Mouse (Mus musculus) kidney, adult 2 months (tissue): ENCODE data around the gene Glrx.

ENCODE experiments used
- CTCF ChIP-seq: fragments of 200-500 bp; conservative IDR thresholded peaks from 2 replicates; pipeline ENCODE4 v1.5.1; 2011; ENCODE audit warnings: low read depth, mild to moderate bottlenecking, control low read depth, low read length, moderate library complexity, mixed read lengths; ENCODE audit not compliant: insufficient read depth, insufficient read length
- POLR2A ChIP-seq: fragments of 200-500 bp; IDR thresholded peaks from one replicate; pipeline ENCODE4 v1.6.1; 2011; ENCODE audit warnings: low read depth, low read length, control low read depth

DNA sequence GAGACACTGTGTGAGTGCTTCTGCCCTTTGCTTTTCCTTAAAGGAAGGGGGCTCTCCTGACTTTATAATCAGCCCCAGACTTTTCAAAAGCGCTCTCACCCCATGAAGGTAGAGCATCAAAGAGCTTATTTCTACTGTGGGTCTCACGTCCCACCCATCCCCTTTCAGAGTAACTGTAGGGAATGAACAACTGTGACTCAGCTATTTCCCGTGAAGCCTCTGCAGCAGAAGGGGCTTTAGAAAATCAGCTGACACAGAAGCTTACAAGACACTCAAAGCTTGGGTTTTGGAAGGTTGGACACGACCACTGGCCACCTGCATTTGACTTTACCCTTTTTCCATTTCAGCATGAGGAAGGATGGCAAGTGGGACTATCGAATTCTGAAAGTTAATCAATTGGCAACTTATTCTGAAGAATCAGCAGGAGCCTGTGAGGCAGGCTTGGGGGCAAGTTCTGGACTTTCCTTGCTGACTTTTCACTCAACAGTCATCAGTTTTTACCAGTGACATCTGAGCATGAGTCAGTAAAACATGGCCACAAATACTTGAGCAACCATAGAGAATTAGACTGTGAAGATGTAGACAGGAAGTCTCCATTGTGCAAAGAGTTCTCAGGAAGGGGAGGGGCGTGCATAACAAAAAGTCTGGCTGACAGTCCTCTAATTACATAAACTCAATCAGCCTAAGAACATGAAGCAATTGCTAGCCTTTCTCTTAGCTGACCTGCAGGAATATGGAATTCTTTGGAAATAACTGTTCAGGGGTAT lies 45.6 kb upstream of the Glrx start:
- TF ChIP-seq POLR2A (no peak), CTCF (no peak)
